Mouse (Mus musculus) heart, adult 9 months (tissue): ENCODE results near the gene Etv6.

Source experiments
- DNase-seq, 2 experiments: peaks; one replicate each; pipeline ENCODE4 v3.0.0; 2022; ENCODE audit warnings: low spot score in 2 of 2

Gene Etv6

GRCm38 (mm10) chr6:134207391-134208179 lies 172.1 kb downstream of the Etv6 start:
- DNase-seq, result peak; percentile 42 to 57

- DNase-seq, result peak; percentile 31 to 47
Measured at GRCm38 (mm10) chr6:134208180-134208952, 172.9 kb downstream of the Etv6 start.

DNA sequence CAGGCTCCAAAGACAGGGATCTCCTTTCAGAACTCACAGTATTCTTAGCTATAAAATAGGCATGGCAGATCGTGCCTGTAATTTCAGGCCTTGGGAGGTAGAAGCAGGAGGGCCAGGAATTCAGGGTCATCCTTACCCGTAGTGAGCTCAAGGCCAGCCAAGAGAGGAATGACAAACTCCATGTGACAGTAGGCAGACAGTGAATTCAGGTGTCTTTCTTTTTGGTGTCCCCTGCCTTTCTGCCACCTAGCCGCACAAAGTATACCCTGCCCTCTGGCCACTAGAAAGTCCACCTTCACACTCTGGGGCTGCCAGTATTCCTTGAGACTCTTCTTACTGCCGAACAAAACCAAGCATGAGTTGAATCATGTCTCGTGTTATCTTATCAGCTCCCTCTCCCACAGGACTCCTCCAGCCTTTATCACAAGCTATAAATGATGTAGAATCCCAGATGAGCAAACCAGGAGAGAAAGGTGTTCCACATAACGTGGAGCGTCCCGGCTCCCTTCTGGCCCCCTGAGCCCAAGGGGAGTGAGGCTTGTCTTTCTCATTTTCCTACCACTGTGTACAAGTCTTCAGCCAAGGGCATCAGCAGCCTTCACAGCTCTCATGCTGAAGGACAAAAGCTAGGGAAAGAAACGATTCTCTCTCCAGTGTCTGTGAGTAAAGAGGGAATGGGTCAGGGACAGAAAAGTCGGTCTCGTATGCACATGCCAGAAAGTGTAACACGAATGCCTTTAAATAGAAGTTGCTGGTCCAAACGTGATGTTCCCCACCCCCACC lies 175.4 kb downstream of the Etv6 start:
- no peak for DNase-seq

DNA sequence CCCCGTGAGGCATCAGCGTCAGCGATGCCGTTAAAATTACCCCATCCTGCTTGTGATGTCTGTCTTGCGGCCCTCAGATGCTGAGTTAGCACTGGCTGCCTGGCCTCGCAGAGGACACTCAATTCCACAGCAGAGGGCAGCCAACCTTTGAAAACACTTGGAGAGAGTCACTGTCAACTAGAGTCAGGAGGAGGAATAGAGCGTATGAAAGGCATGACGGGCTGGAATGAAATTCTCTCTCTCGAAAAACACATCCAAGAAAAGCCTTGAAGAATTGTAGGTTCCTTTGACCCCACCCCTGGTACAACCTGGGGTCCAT lies 175.9 kb downstream of the Etv6 start:
- DNase-seq, result peak in 1 of 2 experiments; percentile 45

GRCm38 (mm10) chr6:134217747-134218146 lies 182.2 kb downstream of the Etv6 start:
- no peak for DNase-seq

GRCm38 (mm10) chr6:134218441-134218840 lies 182.9 kb downstream of the Etv6 start:
- no peak for DNase-seq

GRCm38 (mm10) chr6:134219358-134219757 lies 183.9 kb downstream of the Etv6 start:
- no peak for DNase-seq

GRCm38 (mm10) chr6:134220209-134220777 lies 184.8 kb downstream of the Etv6 start:
- DNase-seq, result no peak

DNA sequence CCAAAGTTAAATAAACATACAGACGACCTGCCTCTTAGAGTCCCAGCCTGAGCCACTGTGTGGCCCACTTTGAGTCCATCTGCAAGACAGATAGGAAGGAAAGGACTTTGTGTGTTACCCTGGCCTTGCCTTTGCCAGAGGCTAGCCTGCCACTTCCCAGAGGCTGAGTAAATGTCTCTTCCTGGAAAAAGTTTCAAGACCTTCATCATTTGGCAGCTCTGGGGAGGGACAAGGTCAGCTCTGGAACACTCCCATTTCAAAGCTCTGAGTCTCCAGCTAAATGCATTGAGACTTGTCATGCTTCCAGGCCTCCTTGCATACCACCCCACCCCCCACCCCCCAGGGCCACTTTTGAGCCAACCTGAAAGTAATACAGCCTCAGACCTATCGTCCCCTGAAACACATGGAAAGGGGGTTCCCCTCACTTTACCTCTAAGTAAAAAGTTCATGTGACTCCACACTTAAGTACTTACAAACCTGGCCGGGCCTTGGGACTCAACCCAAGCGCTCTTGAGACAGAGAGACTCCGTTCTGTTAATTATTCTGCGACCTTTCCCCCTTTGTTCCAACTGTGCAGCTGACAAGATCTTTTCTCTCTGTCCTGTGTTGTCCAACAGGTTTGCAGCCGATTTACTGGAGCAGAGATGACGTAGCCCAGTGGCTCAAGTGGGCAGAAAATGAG lies 186.9 kb downstream of the Etv6 start:
- DNase-seq, result no peak

- DNase-seq, result no peak
Measured at GRCm38 (mm10) chr6:134225564-134225963, 190.1 kb downstream of the Etv6 start.

DNA sequence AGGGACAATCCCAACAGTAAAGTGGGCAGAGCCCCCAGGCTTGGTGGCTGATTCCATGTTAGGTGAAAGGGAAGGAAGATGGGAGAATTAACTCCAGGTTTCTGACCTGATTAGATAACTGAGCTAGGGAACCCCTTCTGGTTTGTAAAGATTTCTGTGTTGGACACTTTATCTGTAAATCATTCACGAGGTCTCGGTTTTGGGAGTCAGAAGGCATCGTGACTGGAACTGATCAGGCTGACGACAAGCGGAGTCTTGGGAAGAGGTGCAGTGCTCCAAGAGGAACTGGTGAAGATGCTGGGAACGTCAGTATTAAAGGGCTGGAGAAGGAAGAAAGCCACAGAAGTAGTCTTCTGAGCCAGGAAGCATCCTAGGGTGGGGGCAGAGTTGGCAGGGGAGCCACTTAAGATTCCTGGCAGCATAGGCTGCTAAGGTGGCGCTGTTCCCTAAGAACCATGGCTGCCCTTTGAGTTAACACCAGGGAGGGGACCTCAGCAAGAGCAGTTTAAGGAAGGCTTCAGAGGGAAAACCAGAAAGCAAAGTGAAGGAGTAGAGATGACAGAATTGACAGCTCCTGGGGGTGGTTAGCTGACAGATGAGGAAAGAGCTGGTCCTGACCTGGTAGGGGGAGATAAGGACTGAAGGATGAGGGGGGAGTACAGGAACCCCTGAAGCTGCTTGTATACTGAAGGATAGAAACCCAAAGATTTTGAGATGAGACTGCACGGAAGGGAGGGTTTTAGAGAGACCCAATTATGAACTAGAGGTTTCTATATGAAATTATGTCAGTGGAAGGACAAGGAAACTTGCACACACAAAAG lies 191.1 kb downstream of the Etv6 start:
- DNase-seq, result no peak

- DNase-seq, result no peak
Measured at GRCm38 (mm10) chr6:134236311-134236710, 200.8 kb downstream of the Etv6 start.

GRCm38 (mm10) chr6:134238455-134238854 lies 203.0 kb downstream of the Etv6 start:
- DNase-seq, result no peak

DNA sequence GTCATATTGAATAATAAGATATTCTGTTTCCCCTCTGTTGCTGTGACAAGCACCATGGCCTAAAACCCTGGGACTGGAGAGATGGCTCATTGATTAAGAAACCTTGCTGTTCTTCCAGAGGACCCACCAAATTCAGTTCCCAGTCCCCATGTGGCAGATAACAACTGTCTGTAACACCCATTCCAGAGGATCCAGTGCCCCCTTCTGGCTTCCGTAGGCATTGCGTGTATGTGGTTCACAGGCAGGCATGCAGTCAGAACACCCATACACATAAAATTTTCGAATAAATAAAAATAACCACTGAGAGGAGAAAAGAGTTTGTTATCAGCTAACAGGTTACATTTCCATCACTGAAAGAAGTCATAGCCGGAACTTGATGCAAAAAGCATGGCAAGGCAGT lies 205.5 kb downstream of the Etv6 start:
- DNase-seq, result no peak

- DNase-seq, result no peak
Measured at GRCm38 (mm10) chr6:134243119-134243518, 207.6 kb downstream of the Etv6 start.

DNA sequence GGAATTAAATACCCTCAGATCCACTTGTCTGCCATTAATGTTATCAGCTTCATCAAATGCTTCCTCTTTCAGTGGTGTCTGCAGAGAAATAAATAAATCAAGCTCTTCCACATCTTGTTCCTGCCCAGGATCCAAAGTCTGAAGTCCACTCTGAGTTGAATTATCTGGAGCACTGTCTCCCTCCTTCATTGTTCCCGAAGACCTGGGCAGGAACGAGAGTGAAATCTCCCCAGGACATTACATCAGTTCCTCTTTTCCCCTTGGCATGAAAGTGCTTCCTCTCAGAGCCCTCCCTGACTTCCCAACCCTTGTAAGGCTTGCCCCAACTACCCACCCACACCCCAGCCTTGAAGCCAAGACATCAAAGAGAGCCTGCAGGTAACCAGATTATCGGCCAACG lies 208.0 kb downstream of the Etv6 start:
- peak; percentile 38 to 63 for DNase-seq

DNA sequence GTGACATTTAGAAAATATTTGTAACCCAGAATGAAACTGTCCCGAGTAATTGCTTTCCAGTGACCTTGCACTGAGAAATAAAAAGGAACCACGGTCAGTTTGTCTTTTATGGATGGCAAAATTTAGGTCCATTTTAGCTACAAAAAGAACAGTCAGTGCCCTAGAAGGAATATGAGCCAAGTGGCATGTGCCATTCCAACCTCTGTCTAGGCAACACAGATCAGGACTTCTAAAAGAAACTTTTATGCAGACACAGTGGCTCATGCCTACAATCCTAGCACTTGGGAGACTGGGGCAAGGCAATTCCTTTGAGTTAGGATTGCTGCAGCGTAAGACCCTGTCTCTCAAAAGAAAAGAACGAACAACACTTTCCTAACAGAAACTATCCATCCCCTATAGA lies 208.6 kb downstream of the Etv6 start:
- DNase-seq, result no peak

GRCm38 (mm10) chr6:134246109-134246508 lies 210.6 kb downstream of the Etv6 start:
- DNase-seq, result no peak

GRCm38 (mm10) chr6:134247324-134247723 lies 211.8 kb downstream of the Etv6 start:
- no peak for DNase-seq

DNA sequence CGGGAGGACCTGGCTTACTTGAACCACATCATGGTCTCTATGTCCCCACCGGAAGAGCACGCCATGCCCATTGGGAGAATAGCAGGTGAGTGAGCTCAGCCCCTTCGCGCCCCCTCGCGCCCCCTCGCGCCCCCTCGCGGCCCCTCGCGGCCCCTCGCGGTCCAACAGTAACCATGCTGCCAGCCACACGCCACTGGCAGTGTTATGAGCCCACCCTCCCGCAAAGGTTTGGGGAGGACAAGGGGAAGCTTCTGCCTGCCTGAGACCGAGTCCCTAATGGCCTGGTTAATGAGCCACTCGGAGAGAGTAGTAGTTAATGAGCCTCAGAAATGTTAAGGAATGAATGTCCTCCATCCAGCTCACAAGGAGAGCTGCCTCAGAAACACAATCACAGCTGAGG lies 213.2 kb downstream of the Etv6 start:
- no peak for DNase-seq

DNA sequence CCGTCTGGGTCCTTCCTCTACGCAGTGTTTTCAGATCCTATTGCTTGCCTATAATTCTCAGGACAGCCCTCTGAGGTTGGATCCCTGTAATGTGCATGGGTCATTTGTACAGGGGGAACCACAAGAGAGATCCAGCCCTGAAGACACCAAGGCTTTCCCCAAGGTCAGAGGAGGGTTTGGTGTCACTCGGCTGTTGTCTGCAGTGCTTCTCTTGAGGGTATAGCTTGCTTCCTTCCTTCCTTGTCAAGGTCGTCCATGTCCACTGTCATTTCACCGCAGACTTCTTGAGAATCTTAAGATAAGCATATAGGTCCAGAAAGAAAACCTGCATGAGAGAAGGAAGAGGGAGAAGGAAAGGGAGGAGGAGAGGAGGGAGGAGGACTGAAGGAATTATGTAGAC lies 215.3 kb downstream of the Etv6 start:
- DNase-seq, result no peak
